Mouse (Mus musculus) left cerebral cortex, adult 2 months (tissue): ENCODE data around the gene B3gat3. TPM values are rescaled to one million over a fixed set of nuclear protein-coding genes. Genes with fewer than 3 reads are reported as not detected.
"Not testable (repeated sequence)": the region's sequence is repeated elsewhere in the genome, so short reads cannot be mapped to it uniquely, and the experiment has no call there.

Source experiments
- DNase-seq, 2 experiments: peaks; one replicate each; pipeline ENCODE4 v3.0.0; 2021 to 2022; ENCODE audit warnings: low spot score in 2 of 2, mixed read lengths in 1 of 2; ENCODE audit errors: extremely low spot score in 1 of 2
- H3K27ac ChIP-seq: fragments of 200-600 bp; 2 replicates; pipeline ENCODE4 v1.8.1; 2022
- H3K4me3 ChIP-seq: fragments of 200-600 bp; 2 replicates; pipeline ENCODE4 v1.8.1; 2022
- CTCF ChIP-seq: fragments of 200-600 bp; IDR thresholded peaks from 2 replicates; pipeline ENCODE4 v1.8.1; 2022; ENCODE audit warnings: antibody characterized with exemption, mild to moderate bottlenecking, moderate library complexity
- intact Hi-C: fragments of 180-260 bp; cut with DNase I; formaldehyde crosslinking; loops from one replicate; pipeline ENCODE4 v1.15.1; 2025
- total RNA-seq, 2 experiments: library from RNA; stranded (reverse); gene quantifications; 2 replicates each; pipeline ENCODE4 v1.2.3; 2021

B3gat3 gene
- total RNA-seq, 2 experiments from 2014 or later = 172 to 173 TPM

GRCm38 (mm10) chr19:8887585-8888463 is 32.4 kb upstream of the B3gat3 start:
- intact Hi-C loops = loop anchor here (5.0 kb wide), 1 partner anchor 46 kb away; no protein-coding TSS in a partner anchor
- no peak for TF ChIP-seq CTCF
- no peak for DNase-seq
- Histone ChIP-seq H3K27ac (peak overlapping the region; percentile 84), H3K4me3 (peak overlapping the region; percentile 81)

GRCm38 (mm10) chr19:8888511-8889385 is 31.4 kb upstream of the B3gat3 start, which contains the start of the genes 1810009A15Rik and Gm49416:
Gene 1810009A15Rik (plus strand): TSS chr19:8888853.
Gene Gm49416 (plus strand): TSS chr19:8888926.
- no peak for TF ChIP-seq CTCF
- intact Hi-C loops = loop anchor here (5.0 kb wide), 1 partner anchor 46 kb away; no protein-coding TSS in a partner anchor
- Histone ChIP-seq H3K27ac (peak within 1 kb of the TSS; percentile 86), H3K4me3 (peak within 1 kb of the TSS; percentile 81)
- peak; percentile 92 to 94 for DNase-seq

- Histone ChIP-seq H3K4me3 (peak within 1 kb of the TSS; percentile 56), H3K27ac (peak within 1 kb of the TSS; percentile 81)
- no peak for TF ChIP-seq CTCF
- intact Hi-C loops = no loop called here
- peak; percentile 85 to 88 for DNase-seq
These were observed 27.1 kb upstream of the B3gat3 start, which contains the start of gene Ints5 for GRCm38 (mm10) chr19:8892829-8893766. Gene Ints5 (plus strand): TSS chr19:8893005.

GRCm38 (mm10) chr19:8895397-8895960 is 24.7 kb upstream of the B3gat3 start:
- H3K27ac ChIP-seq = no peak overlapping the region
- H3K4me3 ChIP-seq = no peak overlapping the region
- TF ChIP-seq CTCF = no peak
- intact Hi-C loops = no loop called here
- DNase-seq = no peak

GRCm38 (mm10) chr19:8896231-8896630 is 23.9 kb upstream of the B3gat3 start:
- intact Hi-C loops, DNase-seq, H3K27ac ChIP-seq, H3K4me3 ChIP-seq: not testable (repeated sequence)

- Histone ChIP-seq H3K27ac (peak overlapping the region; percentile 69), H3K4me3 (peak overlapping the region; percentile 72)
- intact Hi-C loops = not testable (repeated sequence)
- peak; percentile 36 to 37 for DNase-seq
These were observed 22.8 kb upstream of the B3gat3 start for GRCm38 (mm10) chr19:8897211-8897864.

GRCm38 (mm10) chr19:8897865-8898495 is 22.2 kb upstream of the B3gat3 start, which contains the start of gene Ganab:
Gene Ganab (plus strand): TSS chr19:8898071.
- no peak; the same call in 1 of the 2 replicates for TF ChIP-seq CTCF
- peak; percentile 94 to 96 for DNase-seq
- intact Hi-C loops = no loop called here

GRCm38 (mm10) chr19:8898576-8898975 is 21.6 kb upstream of the B3gat3 start:
- Histone ChIP-seq H3K4me3 (peak overlapping the region; percentile 72), H3K27ac (peak overlapping the region; percentile 91)
- no peak for DNase-seq
- no peak for TF ChIP-seq CTCF
- intact Hi-C loops = no loop called here

More at GRCm38 (mm10) chr19:8897865-8898495, 22.2 kb upstream of the B3gat3 start, which contains the start of gene Ganab:
- Histone ChIP-seq H3K27ac (peak within 1 kb of the TSS; percentile 91), H3K4me3 (peak within 1 kb of the TSS; percentile 72)

GRCm38 (mm10) chr19:8899079-8899478 is 21.1 kb upstream of the B3gat3 start:
- Histone ChIP-seq H3K27ac (no peak overlapping the region), H3K4me3 (peak overlapping the region; percentile 72)
- TF ChIP-seq CTCF = no peak
- no peak for DNase-seq
- intact Hi-C loops = no loop called here
